Mouse (Mus musculus) heart, adult 2 months (tissue): ENCODE measurements around the gene Prss42.

Experiments used
- CTCF ChIP-seq: fragments of 200-600 bp; IDR thresholded peaks from 2 replicates; pipeline ENCODE4 v1.8.1; 2022; ENCODE audit warnings: antibody characterized with exemption, mild to moderate bottlenecking, moderate library complexity
- POLR2A ChIP-seq: fragments of 200-500 bp; IDR thresholded peaks from 2 replicates; pipeline ENCODE4 v1.6.1; 2011; ENCODE audit warnings: mild to moderate bottlenecking, low read depth, low read length, control low read depth; ENCODE audit not compliant: insufficient read depth

DNA sequence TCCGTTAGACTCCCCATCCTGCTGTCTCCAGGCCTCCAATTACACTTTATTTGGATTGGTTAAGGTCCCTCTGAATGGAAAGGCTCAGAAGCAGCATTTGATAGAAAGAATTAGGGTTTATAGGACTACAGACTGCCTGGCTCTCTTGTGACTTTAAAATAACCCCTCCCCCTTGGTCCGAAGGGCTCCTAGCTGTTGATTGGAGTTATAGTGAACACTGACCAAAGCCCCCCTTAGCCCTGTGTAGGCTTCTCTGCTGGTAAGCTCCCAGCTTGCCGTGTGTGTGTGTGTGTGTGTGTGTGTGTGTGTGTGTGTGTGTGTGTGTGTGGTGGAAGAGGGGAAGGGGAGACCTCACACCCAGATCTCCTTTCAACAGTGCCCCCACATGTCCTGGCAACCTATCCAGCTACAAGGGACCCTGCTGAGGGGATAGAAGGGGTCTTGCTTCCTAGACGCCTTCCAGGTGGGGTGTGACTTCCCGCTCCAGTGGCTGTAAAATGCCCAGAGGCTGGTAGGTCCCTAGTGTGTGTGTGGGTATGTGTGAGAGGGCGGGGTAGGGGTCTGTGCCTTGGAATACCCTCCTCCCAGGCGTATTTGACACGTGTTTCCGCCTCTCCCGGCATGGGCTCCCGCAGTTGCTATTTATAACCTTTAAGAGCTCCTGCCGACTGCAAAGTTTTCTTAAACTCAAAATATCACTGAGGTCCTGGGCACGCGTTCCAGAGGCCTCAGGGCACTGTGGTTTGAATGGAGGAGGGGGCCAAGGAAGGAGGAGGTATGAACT is 47.4 kb upstream of the Prss42 start:
- TF ChIP-seq CTCF (no peak), POLR2A (no peak)
